Mouse (Mus musculus) lung, embryonic 15.5 days (tissue): ENCODE measurements around the gene Cenps. TPM values are rescaled to one million over a fixed set of nuclear protein-coding genes. Genes with fewer than 3 reads are reported as not detected.

Experiments
- polyA plus RNA-seq: library from polyadenylated mRNA; unstranded; fragments of >200 nt; fragmentation: Nextera tagmentation; extraction: Ambion mirVana; gene quantifications from 2 replicates; pipeline ENCODE4 v1.2.1, GENCODE M21; 2015

Cenps gene
- polyA plus RNA-seq, 1 experiment from 2014 or later, result 36.2 TPM

Other genes with a start within 250 kb of the Cenps start
- gene Pex14, start 37.8 kb downstream of the Cenps start, polyA plus RNA-seq, result 47.0 and 51.1 TPM in 2 replicates
- gene Dffa, start 33.5 kb downstream of the Cenps start, polyA plus RNA-seq, result 31.6 and 33.6 TPM in 2 replicates
- gene Cort, start 10.9 kb downstream of the Cenps start, polyA plus RNA-seq, result 0.39 TPM in 1 of 2 replicates, not detected in the other
- 117 TPM in 2 replicates for gene Pgd, start 29.1 kb upstream of the Cenps start, polyA plus RNA-seq
- 34.4 and 36.5 TPM in 2 replicates for gene Kif1b, start 170.1 kb upstream of the Cenps start, polyA plus RNA-seq